Mouse (Mus musculus): ENCODE results near the gene Mgat5. TPM values are rescaled to one million over a fixed set of nuclear protein-coding genes. Genes with fewer than 3 reads are reported as not detected.

Gene Mgat5
- total and polyA plus RNA-seq, 2 experiments = 1.9 to 3.8 TPM

- H3K27me3 ChIP-seq (ENCODE audit: control insufficient read depth, insufficient read depth, low read length) = no peaks in the 10 kb centered on the region
- no peaks in the 10 kb centered on the region for H3K4me1 ChIP-seq (ENCODE audit: control insufficient read depth, insufficient read depth, low read length)
- WGBS = 96% methylated on average over 10 of the region's 10 CpGs
- H3K79me2 ChIP-seq (ENCODE audit: control insufficient read depth, insufficient read depth, low read length) = no peaks in the 10 kb centered on the region
- DNase-seq (ENCODE audit: extremely low read depth, low read depth, low spot score) = no peak
- H3K9ac ChIP-seq (ENCODE audit: low read depth, low read length) = no peak overlapping the region
- H3K36me3 ChIP-seq (ENCODE audit: control insufficient read depth, insufficient read depth, low read length) = no peaks in the 10 kb centered on the region
- no peak overlapping the region for H3K27ac ChIP-seq (replicated peaks; ENCODE audit: insufficient read depth, low read depth, low read length)
- no peak overlapping the region for H3K4me3 ChIP-seq (ENCODE audit: insufficient read depth, low read depth, low read length)
- no peak for TF ChIP-seq CTCF (IDR thresholded peaks at IDR 0.05; ENCODE audit: low read depth, low read length)
- no peak for TF ChIP-seq POLR2A (IDR thresholded peaks at IDR 0.05; ENCODE audit: extremely low read depth, insufficient read depth, low read length)
Observed at GRCm38 (mm10) chr1:127337740-127338139, 132.9 kb downstream of the Mgat5 start.

GRCm38 (mm10) chr1:127338833-127339487, 134.1 kb downstream of the Mgat5 start:
- Histone ChIP-seq H3K4me1 (ENCODE audit: control insufficient read depth, insufficient read depth, low read length) (no peaks in the 10 kb centered on the region), H3K9ac (ENCODE audit: low read depth, low read length) (no peak overlapping the region), H3K4me3 (ENCODE audit: insufficient read depth, low read depth, low read length) (no peak overlapping the region), H3K36me3 (ENCODE audit: control insufficient read depth, insufficient read depth, low read length) (no peaks in the 10 kb centered on the region), H3K27ac (replicated peaks; ENCODE audit: insufficient read depth, low read depth, low read length) (no peak overlapping the region), H3K79me2 (ENCODE audit: control insufficient read depth, insufficient read depth, low read length) (no peaks in the 10 kb centered on the region), H3K27me3 (ENCODE audit: control insufficient read depth, insufficient read depth, low read length) (no peaks in the 10 kb centered on the region)
- 84% methylated on average over 9 of the region's 9 CpGs for WGBS
- no peak for TF ChIP-seq CTCF (IDR thresholded peaks at IDR 0.05; ENCODE audit: low read depth, low read length)
- no peak for TF ChIP-seq POLR2A (IDR thresholded peaks at IDR 0.05; ENCODE audit: extremely low read depth, insufficient read depth, low read length)
- no peak for DNase-seq (ENCODE audit: extremely low read depth, low read depth, low spot score)

GRCm38 (mm10) chr1:127340296-127340695, 135.5 kb downstream of the Mgat5 start:
- H3K36me3 ChIP-seq (ENCODE audit: control insufficient read depth, insufficient read depth, low read length) = no peaks in the 10 kb centered on the region
- no peak overlapping the region for H3K27ac ChIP-seq (replicated peaks; ENCODE audit: insufficient read depth, low read depth, low read length)
- no peaks in the 10 kb centered on the region for H3K79me2 ChIP-seq (ENCODE audit: control insufficient read depth, insufficient read depth, low read length)
- H3K27me3 ChIP-seq (ENCODE audit: control insufficient read depth, insufficient read depth, low read length) = no peaks in the 10 kb centered on the region
- no peak for DNase-seq (ENCODE audit: extremely low read depth, low read depth, low spot score)
- WGBS = 94% methylated on average over 9 of the region's 9 CpGs
- TF ChIP-seq CTCF (IDR thresholded peaks at IDR 0.05; ENCODE audit: low read depth, low read length) (no peak), POLR2A (IDR thresholded peaks at IDR 0.05; ENCODE audit: extremely low read depth, insufficient read depth, low read length) (no peak)
- no peak overlapping the region for H3K9ac ChIP-seq (ENCODE audit: low read depth, low read length)
- peaks cover 2% of the 10 kb centered on the region; the same call in 1 of the 2 replicates for H3K4me1 ChIP-seq (ENCODE audit: control insufficient read depth, insufficient read depth, low read length)
- H3K4me3 ChIP-seq (ENCODE audit: insufficient read depth, low read depth, low read length) = no peak overlapping the region

DNA sequence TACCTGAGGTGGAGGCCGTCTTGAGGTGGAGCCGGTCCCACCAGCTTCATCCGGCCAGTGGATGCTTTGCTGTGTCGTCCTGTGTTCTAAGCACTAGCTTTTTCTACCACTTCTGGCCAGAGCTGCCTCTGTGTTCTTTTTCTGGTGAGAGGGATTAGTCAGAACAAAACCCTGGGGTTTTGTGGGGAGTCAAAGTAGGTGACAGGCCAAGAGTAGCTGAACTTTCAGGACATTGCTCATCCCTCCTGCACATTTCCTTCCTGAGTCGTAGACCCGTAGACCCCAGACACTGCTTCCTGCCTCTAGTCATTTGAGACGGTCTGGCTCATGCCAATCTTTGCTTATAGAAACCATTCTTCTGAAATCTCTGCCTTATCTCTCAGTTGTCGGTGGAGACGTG, 140.1 kb downstream of the Mgat5 start:
- no peak for DNase-seq (ENCODE audit: extremely low read depth, low read depth, low spot score)
- Histone ChIP-seq H3K79me2 (ENCODE audit: control insufficient read depth, insufficient read depth, low read length) (no peaks in the 10 kb centered on the region), H3K27me3 (ENCODE audit: control insufficient read depth, insufficient read depth, low read length) (no peaks in the 10 kb centered on the region), H3K4me1 (ENCODE audit: control insufficient read depth, insufficient read depth, low read length) (peaks cover 4% of the 10 kb centered on the region; the same call in 1 of the 2 replicates), H3K4me3 (ENCODE audit: insufficient read depth, low read depth, low read length) (no peak overlapping the region), H3K9ac (ENCODE audit: low read depth, low read length) (no peak overlapping the region), H3K36me3 (ENCODE audit: control insufficient read depth, insufficient read depth, low read length) (no peaks in the 10 kb centered on the region), H3K27ac (replicated peaks; ENCODE audit: insufficient read depth, low read depth, low read length) (no peak overlapping the region)
- TF ChIP-seq CTCF (IDR thresholded peaks at IDR 0.05; ENCODE audit: low read depth, low read length) (no peak), POLR2A (IDR thresholded peaks at IDR 0.05; ENCODE audit: extremely low read depth, insufficient read depth, low read length) (no peak)
- 66% methylated on average over 9 of the region's 9 CpGs for WGBS

DNA sequence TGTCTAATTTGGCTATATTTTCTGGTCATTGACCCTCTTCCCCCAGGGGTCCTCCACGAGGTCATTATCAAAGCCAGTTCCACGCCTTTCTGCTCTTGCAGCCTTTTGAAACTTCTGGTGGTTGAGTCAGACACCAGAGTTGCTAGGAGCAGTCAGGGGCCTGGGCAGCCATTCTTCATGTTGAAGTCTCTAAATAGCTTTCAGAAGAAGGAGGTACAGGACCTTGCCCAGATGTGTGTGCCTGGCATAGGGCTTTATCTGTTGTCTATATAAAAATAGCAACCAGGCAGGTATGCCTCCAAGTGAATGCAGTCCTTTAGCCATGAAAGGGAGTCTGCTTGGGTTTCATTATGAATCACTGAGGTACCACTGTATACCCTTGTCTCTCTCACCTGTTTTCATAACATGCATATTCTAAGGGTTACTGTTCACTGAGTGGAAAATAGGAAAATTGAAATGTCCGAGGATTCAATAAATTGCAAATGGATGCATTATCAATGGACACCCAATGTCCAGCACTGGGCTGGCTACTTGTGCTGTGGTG, 141.9 kb downstream of the Mgat5 start:
- Histone ChIP-seq H3K4me1 (ENCODE audit: control insufficient read depth, insufficient read depth, low read length) (peaks cover 4% of the 10 kb centered on the region; the same call in 1 of the 2 replicates), H3K27me3 (ENCODE audit: control insufficient read depth, insufficient read depth, low read length) (no peaks in the 10 kb centered on the region), H3K9ac (ENCODE audit: low read depth, low read length) (no peak overlapping the region), H3K36me3 (ENCODE audit: control insufficient read depth, insufficient read depth, low read length) (no peaks in the 10 kb centered on the region), H3K27ac (replicated peaks; ENCODE audit: insufficient read depth, low read depth, low read length) (no peak overlapping the region), H3K79me2 (ENCODE audit: control insufficient read depth, insufficient read depth, low read length) (no peaks in the 10 kb centered on the region), H3K4me3 (ENCODE audit: insufficient read depth, low read depth, low read length) (no peak overlapping the region)
- TF ChIP-seq POLR2A (IDR thresholded peaks at IDR 0.05; ENCODE audit: extremely low read depth, insufficient read depth, low read length) (no peak), CTCF (IDR thresholded peaks at IDR 0.05; ENCODE audit: low read depth, low read length) (no peak)
- DNase-seq (ENCODE audit: extremely low read depth, low read depth, low spot score) = no peak
- WGBS = 86% methylated on average over 3 of the region's 3 CpGs

All from liver, adult 2 months (tissue).